Mouse (Mus musculus): Measurements from ENCODE around the gene Ttc12. TPM values are rescaled to one million over a fixed set of nuclear protein-coding genes. Genes with fewer than 3 reads are reported as not detected.
A peak's percentile ranks its signal among the peaks of the same experiment; 100 is the strongest.

Ttc12 gene
- total RNA-seq, 2 experiments from 2014 or later, result 1.1 to 1.3 TPM

DNA sequence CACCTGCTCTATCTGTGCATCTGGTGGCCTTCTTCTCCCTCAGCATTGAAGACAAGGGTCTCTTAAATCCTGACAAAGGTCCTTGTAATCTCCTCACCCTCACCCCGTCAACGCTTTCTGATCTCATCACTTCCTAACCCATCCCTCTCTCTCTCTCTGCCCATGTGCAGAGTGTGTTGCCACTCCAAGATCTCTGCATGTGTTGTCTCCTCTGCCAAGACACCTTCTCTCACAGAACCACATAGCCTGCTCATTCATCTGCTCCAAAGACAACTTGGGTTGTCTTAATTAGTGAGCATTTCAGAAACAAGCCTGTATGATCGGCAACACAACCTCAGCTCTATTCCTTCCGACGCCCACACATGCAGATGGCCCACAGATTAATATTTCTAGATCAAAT lies 62.2 kb downstream of the Ttc12 start:
- intact Hi-C loops (cut with DNase I), result no loop called here
- no peak for DNase-seq (ENCODE audit: low spot score in 2 of 2)

DNA sequence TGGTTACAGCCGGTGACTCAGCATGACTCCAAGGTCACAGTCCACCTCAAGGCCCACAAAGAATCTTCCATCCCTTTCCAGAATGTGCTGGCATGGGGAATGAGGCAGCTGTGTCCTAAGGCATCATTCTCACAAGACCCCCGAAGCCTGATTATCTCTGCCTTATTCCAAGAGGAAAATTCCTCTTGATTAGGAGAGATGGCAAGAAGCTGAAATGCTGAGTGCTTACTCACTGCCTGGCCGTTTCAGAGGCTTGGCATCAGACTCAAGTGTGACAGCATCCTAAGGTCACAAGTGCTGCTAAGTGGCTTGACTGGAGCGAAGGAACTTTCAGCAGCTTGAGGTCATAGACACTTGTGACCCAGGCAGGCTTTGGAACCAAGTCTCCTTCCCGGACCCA lies 75.4 kb downstream of the Ttc12 start:
- intact Hi-C loops (cut with DNase I), result no loop called here
- DNase-seq (ENCODE audit: low spot score in 2 of 2), result no peak

DNA sequence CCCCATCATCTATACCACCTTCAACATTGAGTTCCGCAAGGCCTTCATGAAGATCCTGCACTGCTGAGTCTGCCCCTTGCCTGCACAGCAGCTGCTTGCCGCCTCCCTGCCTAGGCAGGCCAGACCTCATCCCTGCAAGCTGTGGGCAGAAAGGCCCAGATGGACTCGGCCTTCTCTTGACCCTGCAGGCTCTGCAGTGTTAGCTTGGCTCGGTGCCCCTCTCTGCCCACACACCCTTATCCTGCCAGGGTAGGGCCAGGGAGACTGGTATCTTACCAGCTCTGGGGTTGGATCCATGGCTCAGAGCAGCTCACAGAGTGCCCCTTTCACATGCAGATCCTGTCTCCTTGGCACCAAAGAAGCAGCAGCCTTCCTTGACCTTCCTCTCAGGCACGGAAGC lies 79.0 kb downstream of the Ttc12 start:
- intact Hi-C loops (cut with DNase I), result no loop called here
- no peak for DNase-seq (ENCODE audit: low spot score in 2 of 2)

GRCm38 (mm10) chr9:49403711-49404110 lies 82.3 kb downstream of the Ttc12 start:
- intact Hi-C loops (cut with DNase I), result no loop called here
- DNase-seq (ENCODE audit: low spot score in 2 of 2), result no peak

- intact Hi-C loops (cut with DNase I), result no loop called here
- peak; percentile 9 to 23 for DNase-seq (ENCODE audit: low spot score in 2 of 2)
These were observed 90.0 kb downstream of the Ttc12 start for GRCm38 (mm10) chr9:49396006-49396405.

GRCm38 (mm10) chr9:49392242-49392641 lies 93.8 kb downstream of the Ttc12 start:
- intact Hi-C loops (cut with DNase I), result no loop called here
- no peak for DNase-seq (ENCODE audit: low spot score in 2 of 2)

Other genes with a start within 250 kb of the Ttc12 start
- not detected for gene Gm4894, start 235.7 kb downstream of the Ttc12 start, total RNA-seq (2021)
- 1 to 10 TPM; 4.1 to 6.5 TPM for gene Drd2, start 145.6 kb downstream of the Ttc12 start, total RNA-seq (2021)
- gene Ankk1, start 59.2 kb downstream of the Ttc12 start, total RNA-seq (2021), result not detected